Mouse (Mus musculus) liver, embryonic 14.5 days (tissue): ENCODE data around the gene Fmo6. TPM values are rescaled to one million over a fixed set of nuclear protein-coding genes. Genes with fewer than 3 reads are reported as not detected.

Experiments used
- ATAC-seq: fragments of 200-750 bp; cut with Nextera tagmentation; 2 replicates; pipeline ENCODE4 v1.8.0; 2017; ENCODE audit warnings: moderate number of reproducible peaks, mild to moderate bottlenecking, moderate library complexity; ENCODE audit not compliant: insufficient read depth
- DNase-seq, 3 experiments: peaks; one replicate each; pipeline ENCODE4 v3.0.0-alpha.2; 2012 to 2013; ENCODE audit warnings: low read depth in 3 of 3, low spot score in 3 of 3
- H3K27ac ChIP-seq: fragments of 300-500 bp; sonication (generic); 2 replicates; pipeline ENCODE4 v1.5.1; 2014; ENCODE audit warnings: moderate library complexity, mild to moderate bottlenecking, control low read depth, inconsistent platforms
- H3K27me3 ChIP-seq: fragments of 300-500 bp; sonication (generic); 2 replicates; pipeline ENCODE4 v1.6.1; 2014; ENCODE audit warnings: mild to moderate bottlenecking, low read length, moderate library complexity; ENCODE audit not compliant: control insufficient read depth, insufficient read depth
- H3K36me3 ChIP-seq: fragments of 300-500 bp; sonication (generic); replicated peaks from 2 replicates; pipeline ENCODE4 v1.6.1; 2014; ENCODE audit warnings: low read depth; ENCODE audit not compliant: control insufficient read depth, insufficient read depth
- H3K4me1 ChIP-seq, 2 experiments: fragments of 200-500 bp in 1 of 2; fragments of 300-500 bp in 1 of 2; sonication (generic) in 1 of 2; replicated peaks; 2 replicates each; pipeline ENCODE4 v1.6.1; 2012 to 2014; ENCODE audit warnings: antibody characterized with exemption in 1 of 2, inconsistent platforms in 1 of 2, low read length in 1 of 2; ENCODE audit not compliant: control insufficient read depth in 2 of 2, insufficient read depth in 2 of 2
- H3K4me2 ChIP-seq: fragments of 300-500 bp; sonication (generic); 2 replicates; pipeline ENCODE4 v1.6.1; 2014; ENCODE audit warnings: low read depth, mild to moderate bottlenecking, control low read depth, moderate library complexity
- H3K4me3 ChIP-seq, 2 experiments: fragments of 200-500 bp in 1 of 2; fragments of 300-500 bp in 1 of 2; sonication (generic) in 1 of 2; 2 replicates each; pipeline ENCODE4 v1.5.1; 2012 to 2014; ENCODE audit warnings: low read depth in 2 of 2, low read length in 2 of 2, mild to moderate bottlenecking in 2 of 2, control low read depth in 1 of 2, inconsistent platforms in 1 of 2, moderate library complexity in 1 of 2; ENCODE audit not compliant: insufficient read depth in 1 of 2
- H3K9ac ChIP-seq: fragments of 300-500 bp; sonication (generic); replicated peaks from 2 replicates; pipeline ENCODE4 v1.6.1; 2014; ENCODE audit warnings: mild to moderate bottlenecking, control low read depth, moderate library complexity
- H3K9me3 ChIP-seq: fragments of 300-500 bp; sonication (generic); 2 replicates; pipeline ENCODE4 v1.6.1; 2016; ENCODE audit warnings: low read length, mixed read lengths; ENCODE audit not compliant: control insufficient read depth
- CTCF ChIP-seq: IDR thresholded peaks from 2 replicates; pipeline ENCODE4 v1.5.1; 2016; ENCODE audit warnings: antibody characterized with exemption, low read depth, control low read depth
- EP300 ChIP-seq: IDR thresholded peaks from 2 replicates; pipeline ENCODE4 v1.6.1; 2016; ENCODE audit warnings: antibody characterized with exemption, low read depth
- WGBS: fragments of 180-500 bp; shearing (Covaris S2); extraction: QIAGEN DNeasy Blood & Tissue Kit; methylation state at CpG from one replicate; pipeline ENCODE4 v1.1.7; 2014; ENCODE audit not compliant: insufficient replicate concordance; 5-methylcytosine and 5-hydroxymethylcytosine counted together
- polyA plus RNA-seq, 2 experiments: library from polyadenylated mRNA; depleted of rRNA in 1 of 2; stranded (reverse) in 1 of 2; unstranded in 1 of 2; fragments of >200 nt; fragmentation: Nextera tagmentation in 1 of 2; extraction: Ambion mirVana in 1 of 2; gene quantifications; 2 replicates each; pipeline versions ENCODE4 v1.2.1 to v1.2.3; 2012 to 2014

Gene Fmo6
- polyA plus RNA-seq, 2 experiments, result not detected

DNA sequence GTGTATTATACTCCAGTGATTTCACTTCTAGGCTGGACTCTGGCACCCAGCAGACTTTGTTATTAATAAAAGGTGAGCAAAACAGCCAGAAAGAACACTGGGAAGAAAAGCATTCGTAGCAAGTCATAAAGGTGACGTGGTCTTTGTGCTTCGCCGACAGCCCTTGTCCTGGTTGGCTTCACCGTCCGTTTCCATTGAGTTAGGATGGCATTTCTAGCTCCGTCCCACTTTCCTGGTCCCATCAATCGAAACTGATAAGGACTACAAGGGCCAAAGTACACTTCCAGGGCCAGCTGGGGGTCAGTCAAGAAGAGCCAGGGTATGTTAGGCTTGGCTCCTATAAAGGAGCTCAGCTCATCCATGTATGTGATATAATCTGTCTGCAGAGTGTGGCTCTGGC is 20.7 kb downstream of the Fmo6 start:
- Histone ChIP-seq H3K9me3 (no peaks in the 10 kb centered on the region), H3K27ac (no peak overlapping the region), H3K9ac (no peak overlapping the region), H3K36me3 (no peaks in the 10 kb centered on the region), H3K4me1 (no peaks in the 10 kb centered on the region), H3K4me2 (no peak overlapping the region), H3K27me3 (no peaks in the 10 kb centered on the region), H3K4me3 (no peak overlapping the region)
- TF ChIP-seq CTCF, result no peak
- TF ChIP-seq EP300, result no peak
- DNase-seq (no peak), ATAC-seq (no peak)
- 55% methylated on average over 8 of the region's 8 CpGs for WGBS

GRCm38 (mm10) chr1:162914932-162915556 is 22.3 kb downstream of the Fmo6 start:
- no peaks in the 10 kb centered on the region for H3K27me3 ChIP-seq
- no peaks in the 10 kb centered on the region for H3K4me1 ChIP-seq
- DNase-seq (no peak), ATAC-seq (no peak)
- no peak overlapping the region for H3K4me2 ChIP-seq
- WGBS, result 60% methylated on average over 4 of the region's 4 CpGs
- H3K27ac ChIP-seq, result no peak overlapping the region
- no peak overlapping the region for H3K4me3 ChIP-seq
- no peaks in the 10 kb centered on the region for H3K36me3 ChIP-seq
- TF ChIP-seq CTCF (no peak), EP300 (no peak)
- no peak overlapping the region for H3K9ac ChIP-seq
- H3K9me3 ChIP-seq, result no peaks in the 10 kb centered on the region

- H3K36me3 ChIP-seq, result no peaks in the 10 kb centered on the region
- no peaks in the 10 kb centered on the region for H3K4me1 ChIP-seq
- H3K27ac ChIP-seq, result no peak overlapping the region
- H3K4me2 ChIP-seq, result no peak overlapping the region
- DNase-seq, result no peak
- no peak overlapping the region for H3K4me3 ChIP-seq
- no peak for ATAC-seq
- H3K9ac ChIP-seq, result no peak overlapping the region
- H3K27me3 ChIP-seq, result no peaks in the 10 kb centered on the region
- no peaks in the 10 kb centered on the region for H3K9me3 ChIP-seq
- TF ChIP-seq CTCF (no peak), EP300 (no peak)
These were observed 25.2 kb downstream of the Fmo6 start for GRCm38 (mm10) chr1:162912085-162912484.

- H3K4me2 ChIP-seq, result no peak overlapping the region
- no peak overlapping the region for H3K27ac ChIP-seq
- H3K9me3 ChIP-seq, result no peaks in the 10 kb centered on the region
- no peaks in the 10 kb centered on the region for H3K36me3 ChIP-seq
- no peaks in the 10 kb centered on the region for H3K4me1 ChIP-seq
- 65% methylated on average over 4 of the region's 4 CpGs for WGBS
- ATAC-seq (no peak), DNase-seq (no peak)
- no peak overlapping the region for H3K4me3 ChIP-seq
- no peak for TF ChIP-seq EP300
- no peak for TF ChIP-seq CTCF
- no peaks in the 10 kb centered on the region for H3K27me3 ChIP-seq
- H3K9ac ChIP-seq, result no peak overlapping the region
These were observed 35.4 kb downstream of the Fmo6 start for GRCm38 (mm10) chr1:162901879-162902278.

GRCm38 (mm10) chr1:162897838-162898811 is 39.2 kb downstream of the Fmo6 start, which contains the start of gene Fmo2:
TSS of gene Fmo2 (minus strand) at chr1:162898726.
- Histone ChIP-seq H3K4me3 (no peak within 1 kb of the TSS), H3K9ac (no peak within 1 kb of the TSS), H3K36me3 (no peaks in the 10 kb centered on the region), H3K9me3 (no peaks in the 10 kb centered on the region), H3K27ac (no peak within 1 kb of the TSS), H3K4me2 (no peak within 1 kb of the TSS), H3K4me1 (no peaks in the 10 kb centered on the region), H3K27me3 (no peaks in the 10 kb centered on the region)
- DNase-seq (no peak), ATAC-seq (no peak)
- 55% methylated on average over 14 of the region's 14 CpGs for WGBS
- no peak for TF ChIP-seq CTCF
- TF ChIP-seq EP300, result no peak
